Mouse (Mus musculus): Measurements from ENCODE around the gene Timm22. TPM values are rescaled to one million over a fixed set of nuclear protein-coding genes. Genes with fewer than 3 reads are reported as not detected.
A peak's percentile ranks its signal among the peaks of the same experiment; 100 is the strongest.

Timm22 gene
- polyA plus RNA-seq, 1 experiment from 2014 or later: 91.9 TPM

GRCm38 (mm10) chr11:76374491-76375185 is 32.1 kb upstream of the Timm22 start:
- WGBS: 56% methylated on average over 17 of the region's 17 CpGs

GRCm38 (mm10) chr11:76376425-76376824 is 30.3 kb upstream of the Timm22 start:
- 87% methylated on average over 3 of the region's 3 CpGs for WGBS
- peaks cover 28% of the 10 kb centered on the region for H3K4me1 ChIP-seq (replicated peaks)
- H3K4me3 ChIP-seq: no peak overlapping the region
- H3K9me3 ChIP-seq: no peaks in the 10 kb centered on the region
- ATAC-seq (ENCODE audit: low FRiP score, low read depth): no peak
- no peak overlapping the region for H3K4me2 ChIP-seq
- no peak overlapping the region for H3K27ac ChIP-seq (replicated peaks)
- no peak overlapping the region for H3K9ac ChIP-seq
- H3K27me3 ChIP-seq: no peaks in the 10 kb centered on the region
- H3K36me3 ChIP-seq: no peaks in the 10 kb centered on the region

More at GRCm38 (mm10) chr11:76374491-76375185, 32.1 kb upstream of the Timm22 start:
- no peaks in the 10 kb centered on the region for H3K36me3 ChIP-seq
- no peak overlapping the region for H3K4me3 ChIP-seq
- H3K9ac ChIP-seq: no peak overlapping the region
- H3K4me1 ChIP-seq (replicated peaks): peaks cover 24% of the 10 kb centered on the region
- no peaks in the 10 kb centered on the region for H3K9me3 ChIP-seq
- no peak overlapping the region for H3K4me2 ChIP-seq
- no peaks in the 10 kb centered on the region for H3K27me3 ChIP-seq
- H3K27ac ChIP-seq (replicated peaks): peak overlapping the region; percentile 67
- 0 out of 2 replicates have a peak, but pooled peaks have one; percentile 40 for ATAC-seq (ENCODE audit: low FRiP score, low read depth)

DNA sequence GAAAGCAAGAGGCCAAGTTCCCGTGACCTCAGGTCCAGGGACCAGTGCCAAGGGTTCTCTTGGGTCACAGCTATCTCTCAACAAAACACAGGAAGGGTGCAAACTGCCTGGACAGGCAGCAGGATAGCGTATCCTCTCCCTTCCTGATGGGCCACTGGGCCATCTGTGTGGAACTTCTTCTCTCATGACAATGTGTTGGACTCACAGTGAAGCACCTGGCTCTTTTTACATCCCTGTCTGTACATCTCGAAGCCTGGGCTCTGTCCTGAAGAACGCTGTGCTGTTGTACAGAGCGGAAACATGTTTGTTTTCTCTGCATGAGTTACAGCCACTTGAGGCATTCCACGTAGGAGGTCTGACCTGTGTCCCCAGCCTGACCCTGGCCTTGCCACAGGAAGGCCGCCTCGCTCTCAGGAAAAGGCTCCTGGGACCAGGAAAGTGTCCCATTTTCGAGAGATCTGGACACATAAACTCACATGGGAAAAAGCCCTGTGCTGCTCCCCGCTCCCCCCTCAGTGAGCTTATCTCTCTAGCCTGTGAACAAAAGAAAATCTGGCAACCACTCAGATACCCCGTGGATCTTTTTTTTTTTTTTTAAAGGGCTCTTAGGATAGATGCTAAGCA is 26.7 kb upstream of the Timm22 start:
- H3K9ac ChIP-seq: no peak overlapping the region
- H3K4me1 ChIP-seq (replicated peaks): peaks cover 32% of the 10 kb centered on the region
- H3K36me3 ChIP-seq: no peaks in the 10 kb centered on the region
- no peaks in the 10 kb centered on the region for H3K27me3 ChIP-seq
- no peak overlapping the region for H3K4me3 ChIP-seq
- WGBS: 39% methylated on average over 11 of the region's 11 CpGs
- no peaks in the 10 kb centered on the region for H3K9me3 ChIP-seq
- no peak overlapping the region for H3K27ac ChIP-seq (replicated peaks)
- no peak for ATAC-seq (ENCODE audit: low FRiP score, low read depth)
- no peak overlapping the region for H3K4me2 ChIP-seq

- Histone ChIP-seq H3K9ac (no peak overlapping the region), H3K4me2 (no peak overlapping the region), H3K27me3 (no peaks in the 10 kb centered on the region), H3K4me1 (replicated peaks) (peaks cover 39% of the 10 kb centered on the region), H3K4me3 (no peak overlapping the region), H3K9me3 (no peaks in the 10 kb centered on the region), H3K27ac (replicated peaks) (no peak overlapping the region), H3K36me3 (no peaks in the 10 kb centered on the region)
- 88% methylated on average over 15 of the region's 15 CpGs for WGBS
- ATAC-seq (ENCODE audit: low FRiP score, low read depth): no peak
These were observed 25.4 kb upstream of the Timm22 start for GRCm38 (mm10) chr11:76381201-76381885.

- Histone ChIP-seq H3K9ac (no peak overlapping the region), H3K36me3 (no peaks in the 10 kb centered on the region), H3K27me3 (no peaks in the 10 kb centered on the region), H3K27ac (replicated peaks) (no peak overlapping the region), H3K9me3 (no peaks in the 10 kb centered on the region), H3K4me3 (no peak overlapping the region), H3K4me2 (no peak overlapping the region), H3K4me1 (replicated peaks) (peaks cover 39% of the 10 kb centered on the region)
- ATAC-seq (ENCODE audit: low FRiP score, low read depth): no peak
- 27% methylated on average over 13 of the region's 13 CpGs for WGBS
These were observed 23.9 kb upstream of the Timm22 start for GRCm38 (mm10) chr11:76382711-76383324.

GRCm38 (mm10) chr11:76384307-76384706 is 22.4 kb upstream of the Timm22 start:
- 0 out of 2 replicates have a peak overlapping the region, but pooled peaks have one; percentile 51 for H3K27ac ChIP-seq (replicated peaks)
- no peak overlapping the region for H3K4me3 ChIP-seq
- ATAC-seq (ENCODE audit: low FRiP score, low read depth): no peak
- H3K9ac ChIP-seq: no peak overlapping the region
- H3K4me2 ChIP-seq: no peak overlapping the region
- H3K9me3 ChIP-seq: no peaks in the 10 kb centered on the region
- peaks cover 51% of the 10 kb centered on the region for H3K4me1 ChIP-seq (replicated peaks)
- H3K36me3 ChIP-seq: no peaks in the 10 kb centered on the region
- 60% methylated on average over 5 of the region's 5 CpGs for WGBS
- no peaks in the 10 kb centered on the region for H3K27me3 ChIP-seq

DNA sequence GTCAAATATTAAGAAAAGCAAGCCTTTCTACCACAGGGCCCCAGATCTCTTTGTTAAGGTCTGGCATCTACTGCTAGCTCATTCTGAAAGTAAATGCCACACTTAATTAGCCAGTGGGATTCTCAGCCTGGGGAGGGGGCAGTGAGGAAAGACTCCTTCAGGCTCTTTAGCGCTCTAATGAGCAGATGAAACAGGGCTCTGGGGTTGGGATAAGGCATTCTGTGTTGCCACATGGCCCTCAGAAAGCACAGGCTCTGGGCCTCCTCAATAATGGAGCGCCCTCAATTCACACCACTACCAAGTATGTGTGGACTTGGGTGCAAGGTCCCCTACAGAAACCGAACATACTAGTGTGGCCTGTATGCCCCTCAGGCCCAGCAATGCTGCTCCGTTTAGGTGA is 21.7 kb upstream of the Timm22 start:
- H3K9ac ChIP-seq: no peak overlapping the region
- ATAC-seq (ENCODE audit: low FRiP score, low read depth): no peak
- H3K27ac ChIP-seq (replicated peaks): peak overlapping the region; percentile 43
- peaks cover 49% of the 10 kb centered on the region for H3K4me1 ChIP-seq (replicated peaks)
- no peak overlapping the region for H3K4me3 ChIP-seq
- WGBS: 58% methylated on average over 4 of the region's 4 CpGs
- no peaks in the 10 kb centered on the region for H3K27me3 ChIP-seq
- no peaks in the 10 kb centered on the region for H3K9me3 ChIP-seq
- H3K36me3 ChIP-seq: no peaks in the 10 kb centered on the region
- no peak overlapping the region for H3K4me2 ChIP-seq

DNA sequence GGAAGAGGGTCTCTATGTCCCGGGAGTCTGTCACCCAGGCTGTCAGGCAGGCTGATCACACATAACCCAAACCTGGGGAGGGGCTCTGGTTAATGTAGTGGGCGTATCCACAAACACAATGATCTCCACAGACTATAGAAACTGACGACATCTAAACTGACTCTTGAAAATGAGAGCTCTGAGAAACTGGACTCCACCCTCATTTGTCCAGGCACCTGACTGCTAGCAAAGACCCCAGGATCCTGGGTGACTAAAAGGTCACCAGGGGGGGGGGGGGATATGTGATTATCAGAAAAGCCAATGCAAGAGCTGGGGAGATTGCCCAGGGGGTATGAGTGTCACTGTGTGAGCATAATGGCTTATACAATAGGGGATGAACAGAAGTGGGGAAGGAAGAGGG is 21.0 kb upstream of the Timm22 start:
- Histone ChIP-seq H3K27me3 (no peaks in the 10 kb centered on the region), H3K9me3 (no peaks in the 10 kb centered on the region), H3K4me2 (no peak overlapping the region), H3K27ac (replicated peaks) (no peak overlapping the region), H3K9ac (no peak overlapping the region), H3K36me3 (no peaks in the 10 kb centered on the region), H3K4me3 (no peak overlapping the region), H3K4me1 (replicated peaks) (peaks cover 47% of the 10 kb centered on the region)
- WGBS: 31% methylated on average over 3 of the region's 3 CpGs
- no peak for ATAC-seq (ENCODE audit: low FRiP score, low read depth)

DNA sequence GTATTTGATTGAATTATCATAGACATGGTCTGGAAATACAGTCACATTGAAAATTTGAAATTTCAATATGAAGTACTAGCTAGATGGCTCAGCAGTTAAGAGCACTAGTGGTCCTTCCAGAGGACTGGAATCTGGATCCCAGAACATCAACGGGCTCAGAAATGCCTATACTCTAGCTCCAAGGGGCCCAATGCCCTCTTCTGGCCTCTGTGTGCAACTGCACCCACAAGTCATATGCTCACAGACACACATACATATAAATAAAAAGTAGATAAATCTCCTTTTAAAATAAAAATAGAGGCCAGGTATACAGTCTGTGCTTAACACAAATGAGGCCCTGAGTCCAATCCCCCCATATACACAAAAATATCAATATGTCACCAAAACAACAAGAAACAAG is 19.7 kb upstream of the Timm22 start:
- no peak for ATAC-seq (ENCODE audit: low FRiP score, low read depth)
- no peak overlapping the region for H3K27ac ChIP-seq (replicated peaks)
- 88% methylated on average over 1 of the region's 1 CpGs for WGBS
- peaks cover 46% of the 10 kb centered on the region for H3K4me1 ChIP-seq (replicated peaks)
- H3K9me3 ChIP-seq: no peaks in the 10 kb centered on the region
- H3K27me3 ChIP-seq: no peaks in the 10 kb centered on the region
- no peak overlapping the region for H3K4me2 ChIP-seq
- no peak overlapping the region for H3K4me3 ChIP-seq
- no peaks in the 10 kb centered on the region for H3K36me3 ChIP-seq
- no peak overlapping the region for H3K9ac ChIP-seq

DNA sequence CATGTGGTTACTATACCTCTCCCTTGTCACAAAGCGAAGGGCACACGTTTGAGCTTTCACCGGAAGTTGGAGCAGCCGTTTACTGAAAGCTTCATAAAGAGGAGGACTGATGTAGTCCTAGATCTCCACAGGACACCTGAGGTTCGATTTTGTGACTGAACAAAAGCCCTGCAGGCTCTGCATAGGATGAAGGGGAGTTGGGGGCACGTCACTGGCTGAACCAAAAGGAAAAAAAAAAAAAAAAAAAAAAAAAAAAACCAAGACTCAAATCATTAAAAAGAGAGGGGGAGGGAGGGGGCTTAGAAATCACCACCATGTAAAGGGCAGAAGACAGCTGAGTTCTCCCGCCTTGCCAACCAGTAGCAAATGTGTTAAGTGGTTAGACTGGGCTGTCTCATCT is 18.0 kb upstream of the Timm22 start:
- no peaks in the 10 kb centered on the region for H3K9me3 ChIP-seq
- WGBS: 16% methylated on average over 7 of the region's 7 CpGs
- no peak for ATAC-seq (ENCODE audit: low FRiP score, low read depth)
- H3K4me3 ChIP-seq: no peak overlapping the region
- no peaks in the 10 kb centered on the region for H3K27me3 ChIP-seq
- H3K4me2 ChIP-seq: peak overlapping the region; percentile 32
- no peak overlapping the region for H3K27ac ChIP-seq (replicated peaks)
- no peaks in the 10 kb centered on the region for H3K36me3 ChIP-seq
- H3K4me1 ChIP-seq (replicated peaks): peaks cover 34% of the 10 kb centered on the region
- H3K9ac ChIP-seq: no peak overlapping the region

DNA sequence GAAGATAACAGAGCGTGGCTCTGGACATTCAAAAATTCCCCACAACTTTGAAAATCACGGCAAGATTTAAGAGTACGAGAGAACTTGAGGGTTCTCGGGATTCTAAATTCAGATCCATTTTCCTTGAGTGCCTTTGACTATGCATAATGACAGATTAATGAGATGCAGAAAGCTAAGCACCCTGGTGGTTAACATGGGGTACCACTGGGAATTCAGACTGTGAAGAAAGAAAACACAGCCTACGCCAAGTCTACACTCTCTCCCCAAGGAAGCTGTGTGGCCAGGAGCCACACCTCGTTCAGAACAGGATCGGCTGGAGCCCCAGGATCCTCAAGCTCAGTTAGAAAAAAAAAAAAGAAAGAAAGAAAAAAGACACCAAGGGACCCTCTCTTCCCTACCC is 14.2 kb upstream of the Timm22 start:
- H3K9ac ChIP-seq: no peak overlapping the region
- 67% methylated on average over 7 of the region's 7 CpGs for WGBS
- H3K27me3 ChIP-seq: no peaks in the 10 kb centered on the region
- no peak overlapping the region for H3K4me2 ChIP-seq
- peaks cover 32% of the 10 kb centered on the region for H3K4me1 ChIP-seq (replicated peaks)
- H3K27ac ChIP-seq (replicated peaks): no peak overlapping the region
- ATAC-seq (ENCODE audit: low FRiP score, low read depth): no peak
- no peaks in the 10 kb centered on the region for H3K9me3 ChIP-seq
- H3K36me3 ChIP-seq: no peaks in the 10 kb centered on the region
- H3K4me3 ChIP-seq: no peak overlapping the region

- WGBS: 91% methylated on average over 11 of the region's 11 CpGs
- Histone ChIP-seq H3K4me2 (no peak overlapping the region), H3K4me1 (replicated peaks) (peaks cover 36% of the 10 kb centered on the region), H3K4me3 (no peak overlapping the region), H3K27me3 (no peaks in the 10 kb centered on the region), H3K9ac (no peak overlapping the region), H3K36me3 (no peaks in the 10 kb centered on the region), H3K9me3 (no peaks in the 10 kb centered on the region), H3K27ac (replicated peaks) (no peak overlapping the region)
- no peak for ATAC-seq (ENCODE audit: low FRiP score, low read depth)
These were observed 13.8 kb upstream of the Timm22 start for GRCm38 (mm10) chr11:76392996-76393395.

All from hindbrain, embryonic 15.5 days (tissue).